Mouse (Mus musculus): ENCODE measurements around the gene Tubb5. TPM values are rescaled to one million over a fixed set of nuclear protein-coding genes. Genes with fewer than 3 reads are reported as not detected.
A peak's percentile ranks its signal among the peaks of the same experiment; 100 is the strongest.

The Tubb5 gene
- polyA plus RNA-seq, 1 experiment from 2014 or later: 1,686 TPM

DNA sequence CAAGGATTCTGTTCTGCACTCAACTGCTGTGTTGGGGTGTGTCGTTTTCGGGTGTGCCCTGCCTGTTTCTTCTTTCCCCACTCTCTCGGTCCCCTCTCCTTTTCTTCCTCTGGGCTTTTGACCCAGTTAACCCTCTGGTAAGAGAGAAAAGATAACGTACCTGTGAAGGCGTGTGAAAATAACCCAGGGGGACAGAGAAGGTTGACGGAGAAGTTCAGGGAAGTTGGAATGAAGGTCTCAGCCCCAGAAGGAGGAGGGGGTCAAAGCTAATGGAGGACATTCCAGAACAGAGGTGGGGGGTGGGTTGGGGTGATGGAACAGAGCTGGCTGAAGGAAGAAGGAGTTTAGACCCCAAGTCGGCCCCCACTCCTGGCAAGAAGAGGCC is 30.8 kb upstream of the Tubb5 start:
- Histone ChIP-seq H3K36me3 (peaks cover 27% of the 10 kb centered on the region), H3K9ac (peak overlapping the region; percentile 95), H3K4me3 (peak overlapping the region; percentile 81), H3K4me1 (replicated peaks) (peaks cover 83% of the 10 kb centered on the region), H3K9me3 (no peaks in the 10 kb centered on the region), H3K27ac (replicated peaks) (peak overlapping the region; percentile 98), H3K27me3 (no peaks in the 10 kb centered on the region), H3K4me2 (peak overlapping the region; percentile 100)
- ATAC-seq (ENCODE audit: low read depth): no peak
- WGBS: 10% methylated on average over 7 of the region's 7 CpGs

GRCm38 (mm10) chr17:35868165-35868820 is 30.2 kb upstream of the Tubb5 start:
- Histone ChIP-seq H3K4me2 (peak overlapping the region; percentile 100), H3K9me3 (no peaks in the 10 kb centered on the region), H3K36me3 (peaks cover 21% of the 10 kb centered on the region), H3K27ac (replicated peaks) (peak overlapping the region; percentile 98), H3K27me3 (no peaks in the 10 kb centered on the region), H3K4me1 (replicated peaks) (peaks cover 77% of the 10 kb centered on the region), H3K4me3 (peak overlapping the region; percentile 81), H3K9ac (peak overlapping the region; percentile 95)
- ATAC-seq (ENCODE audit: low read depth): no peak
- 33% methylated on average over 17 of the region's 17 CpGs for WGBS

DNA sequence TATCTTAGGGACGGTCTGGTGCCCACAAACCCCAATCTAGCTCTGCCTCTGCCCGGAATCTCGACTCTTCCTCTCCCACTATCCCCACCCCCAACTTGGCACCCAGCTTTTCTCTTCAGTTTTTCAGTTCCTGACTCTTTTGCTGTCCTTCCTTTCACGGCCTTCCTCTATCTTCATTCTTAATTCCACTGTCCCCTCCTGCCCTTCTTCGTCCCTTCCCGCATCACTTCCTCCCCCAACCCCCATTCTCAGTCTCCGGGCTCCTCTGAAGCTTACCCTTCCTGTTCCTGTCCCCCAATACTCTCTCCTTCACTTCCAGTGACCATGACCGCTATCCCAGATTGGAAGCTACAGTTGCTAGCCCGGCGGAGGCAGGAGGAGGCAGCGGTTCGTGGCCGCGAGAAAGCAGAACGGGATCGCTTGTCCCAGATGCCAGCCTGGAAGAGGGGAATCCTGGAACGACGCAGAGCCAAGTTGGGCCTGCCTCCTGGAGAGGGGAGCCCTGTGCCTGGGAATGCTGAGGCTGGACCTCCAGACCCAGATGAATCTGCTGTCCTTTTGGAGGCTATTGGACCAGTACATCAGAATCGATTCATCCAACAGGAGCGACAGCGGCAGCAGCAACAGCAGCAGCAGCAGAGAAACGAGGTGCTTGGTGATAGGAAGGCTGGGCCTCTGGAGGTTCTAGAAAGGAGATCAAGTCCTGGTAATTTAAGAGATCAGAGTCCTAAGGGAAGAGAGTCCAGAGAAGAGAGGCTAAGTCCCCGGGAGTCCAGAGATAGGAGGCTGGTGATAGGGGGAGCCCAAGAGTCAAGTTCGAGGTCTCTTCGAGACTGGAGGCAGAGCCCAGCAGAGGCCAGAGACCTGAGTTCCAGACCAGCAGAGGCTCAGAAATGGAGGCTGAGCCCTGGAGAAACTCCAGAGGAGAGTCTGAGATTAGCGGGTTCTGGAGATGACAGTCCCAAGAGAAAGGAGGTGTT is 29.1 kb upstream of the Tubb5 start:
- Histone ChIP-seq H3K4me3 (peak overlapping the region; percentile 81), H3K9ac (peak overlapping the region; percentile 95), H3K27me3 (no peaks in the 10 kb centered on the region), H3K4me1 (replicated peaks) (peaks cover 66% of the 10 kb centered on the region), H3K4me2 (peak overlapping the region; percentile 100), H3K27ac (replicated peaks) (peak overlapping the region; percentile 98), H3K36me3 (peaks cover 15% of the 10 kb centered on the region), H3K9me3 (no peaks in the 10 kb centered on the region)
- WGBS: 8% methylated on average over 26 of the region's 26 CpGs
- ATAC-seq (ENCODE audit: low read depth): no peak

DNA sequence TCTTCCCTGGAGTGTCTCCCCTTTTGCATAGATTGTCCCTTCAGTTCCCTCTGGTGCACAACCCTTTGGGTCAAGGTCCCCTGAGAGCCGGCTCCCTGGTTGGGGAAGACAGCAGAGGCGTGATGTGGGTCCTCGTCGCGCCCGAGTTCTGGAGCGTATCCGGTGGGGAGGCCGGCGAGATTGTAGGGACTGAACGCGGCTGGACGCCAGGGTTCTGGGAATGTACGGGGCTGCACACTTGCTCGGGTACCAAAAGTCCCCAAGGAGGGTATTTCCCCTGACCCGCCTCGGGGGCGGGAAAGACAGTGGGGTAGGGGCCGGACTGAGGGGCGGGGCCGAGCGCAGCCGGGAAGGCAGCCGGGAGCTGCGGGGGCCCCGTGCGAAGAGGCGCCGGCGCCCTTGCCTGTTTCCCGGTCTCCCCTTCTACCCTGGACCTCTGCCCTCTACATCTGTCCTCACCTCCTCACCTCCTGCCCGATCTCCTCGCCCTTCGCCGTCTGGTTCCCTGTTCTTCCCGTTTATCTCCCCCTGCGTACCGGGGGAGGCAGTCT is 28.2 kb upstream of the Tubb5 start:
- Histone ChIP-seq H3K4me2 (peak overlapping the region; percentile 100), H3K4me1 (replicated peaks) (peaks cover 65% of the 10 kb centered on the region), H3K9ac (peak overlapping the region; percentile 95), H3K4me3 (peak overlapping the region; percentile 81), H3K27me3 (no peaks in the 10 kb centered on the region), H3K9me3 (no peaks in the 10 kb centered on the region), H3K27ac (replicated peaks) (peak overlapping the region; percentile 98), H3K36me3 (peaks cover 13% of the 10 kb centered on the region)
- peak; percentile 43 for ATAC-seq (ENCODE audit: low read depth)
- under 1% methylated on average over 38 of the region's 38 CpGs for WGBS

- Histone ChIP-seq H3K9ac (peak within 1 kb of the TSS; percentile 95), H3K36me3 (peaks cover 6% of the 10 kb centered on the region), H3K27me3 (no peaks in the 10 kb centered on the region), H3K4me1 (replicated peaks) (peaks cover 61% of the 10 kb centered on the region), H3K27ac (replicated peaks) (peak within 1 kb of the TSS; percentile 98), H3K4me2 (peak within 1 kb of the TSS; percentile 100), H3K9me3 (no peaks in the 10 kb centered on the region), H3K4me3 (peak within 1 kb of the TSS; percentile 81)
- WGBS: under 1% methylated on average over 48 of the region's 48 CpGs
- peak; percentile 63 for ATAC-seq (ENCODE audit: low read depth)
These were observed 27.6 kb upstream of the Tubb5 start, which contains the start of gene Ppp1r18 for GRCm38 (mm10) chr17:35865481-35866280. TSS of gene Ppp1r18 (plus strand) at chr17:35865593.

- H3K4me1 ChIP-seq (replicated peaks): peaks cover 56% of the 10 kb centered on the region
- H3K4me2 ChIP-seq: peak overlapping the region; percentile 100
- H3K9ac ChIP-seq: peak overlapping the region; percentile 95
- ATAC-seq (ENCODE audit: low read depth): no peak
- H3K27me3 ChIP-seq: no peaks in the 10 kb centered on the region
- 18% methylated on average over 10 of the region's 10 CpGs for WGBS
- H3K9me3 ChIP-seq: no peaks in the 10 kb centered on the region
- peak overlapping the region; percentile 81 for H3K4me3 ChIP-seq
- peak overlapping the region; percentile 98 for H3K27ac ChIP-seq (replicated peaks)
- peaks cover 4% of the 10 kb centered on the region for H3K36me3 ChIP-seq
These were observed 26.8 kb upstream of the Tubb5 start for GRCm38 (mm10) chr17:35864832-35865353.

GRCm38 (mm10) chr17:35861198-35861857 is 23.2 kb upstream of the Tubb5 start, which contains the start of gene Nrm:
TSS of gene Nrm (plus strand) at chr17:35861318.
- WGBS: under 1% methylated on average over 47 of the region's 47 CpGs
- H3K36me3 ChIP-seq: peaks cover 19% of the 10 kb centered on the region
- H3K4me3 ChIP-seq: peak within 1 kb of the TSS; percentile 78
- H3K4me1 ChIP-seq (replicated peaks): peaks cover 24% of the 10 kb centered on the region
- H3K9me3 ChIP-seq: no peaks in the 10 kb centered on the region
- H3K4me2 ChIP-seq: peak within 1 kb of the TSS; percentile 70
- H3K27me3 ChIP-seq: no peaks in the 10 kb centered on the region
- ATAC-seq (ENCODE audit: low read depth): peak; percentile 90
- peak within 1 kb of the TSS; percentile 96 for H3K27ac ChIP-seq (replicated peaks)
- peak within 1 kb of the TSS; percentile 83 for H3K9ac ChIP-seq

DNA sequence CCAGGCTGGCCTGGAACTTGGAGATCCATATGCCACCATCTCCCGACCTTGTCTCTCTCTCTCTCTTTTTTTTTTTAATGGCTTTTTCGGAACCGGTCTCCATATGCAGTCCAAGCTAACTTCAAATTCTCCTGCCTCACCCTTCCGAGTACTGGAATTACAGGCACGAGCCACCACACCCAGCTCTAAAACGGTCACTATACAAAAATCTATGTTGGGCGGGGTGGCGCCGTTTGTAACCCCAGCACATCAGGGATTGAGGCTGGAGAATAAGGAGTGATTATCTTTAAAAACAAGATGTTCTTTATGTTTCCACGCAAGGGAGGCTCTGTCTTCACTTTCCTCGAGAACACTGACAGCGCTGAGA is 22.7 kb upstream of the Tubb5 start:
- Histone ChIP-seq H3K27me3 (no peaks in the 10 kb centered on the region), H3K9ac (peak overlapping the region; percentile 83), H3K36me3 (peaks cover 19% of the 10 kb centered on the region), H3K4me1 (replicated peaks) (peaks cover 24% of the 10 kb centered on the region), H3K27ac (replicated peaks) (peak overlapping the region; percentile 96), H3K4me3 (peak overlapping the region; percentile 78), H3K9me3 (no peaks in the 10 kb centered on the region), H3K4me2 (peak overlapping the region; percentile 70)
- 4% methylated on average over 12 of the region's 12 CpGs for WGBS
- ATAC-seq (ENCODE audit: low read depth): peak; percentile 3; the same call in 1 of the 2 replicates

- Histone ChIP-seq H3K4me3 (no peak overlapping the region), H3K4me2 (no peak overlapping the region), H3K27me3 (no peaks in the 10 kb centered on the region), H3K4me1 (replicated peaks) (peaks cover 20% of the 10 kb centered on the region), H3K9me3 (no peaks in the 10 kb centered on the region), H3K36me3 (peaks cover 22% of the 10 kb centered on the region), H3K9ac (no peak overlapping the region), H3K27ac (replicated peaks) (no peak overlapping the region)
- WGBS: 64% methylated on average over 2 of the region's 2 CpGs
- no peak for ATAC-seq (ENCODE audit: low read depth)
These were observed 21.7 kb upstream of the Tubb5 start for GRCm38 (mm10) chr17:35859835-35860234.

DNA sequence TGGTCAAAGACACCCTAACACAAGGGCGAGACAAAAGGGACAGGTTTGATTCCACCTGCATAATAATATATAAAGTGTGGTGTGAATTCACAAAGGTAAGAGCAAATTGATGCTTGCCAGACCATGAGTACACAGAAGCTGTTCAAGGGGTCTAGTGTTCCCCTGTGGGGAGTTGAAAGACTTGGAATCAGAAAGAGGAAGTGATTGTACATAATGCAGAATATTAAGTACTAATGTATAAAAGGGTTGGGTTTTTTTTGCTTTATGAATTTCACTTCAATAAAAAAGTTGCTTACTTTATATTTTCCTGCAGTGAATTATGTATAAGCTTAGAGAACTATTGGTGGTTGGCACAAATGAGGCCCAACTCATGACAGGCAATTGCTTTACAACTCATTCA is 21.3 kb upstream of the Tubb5 start:
- H3K4me2 ChIP-seq: no peak overlapping the region
- H3K27me3 ChIP-seq: no peaks in the 10 kb centered on the region
- no peak overlapping the region for H3K4me3 ChIP-seq
- no peak for ATAC-seq (ENCODE audit: low read depth)
- H3K9me3 ChIP-seq: no peaks in the 10 kb centered on the region
- 92% methylated on average over 1 of the region's 1 CpGs for WGBS
- H3K27ac ChIP-seq (replicated peaks): no peak overlapping the region
- peaks cover 27% of the 10 kb centered on the region for H3K36me3 ChIP-seq
- H3K4me1 ChIP-seq (replicated peaks): peaks cover 15% of the 10 kb centered on the region
- no peak overlapping the region for H3K9ac ChIP-seq

DNA sequence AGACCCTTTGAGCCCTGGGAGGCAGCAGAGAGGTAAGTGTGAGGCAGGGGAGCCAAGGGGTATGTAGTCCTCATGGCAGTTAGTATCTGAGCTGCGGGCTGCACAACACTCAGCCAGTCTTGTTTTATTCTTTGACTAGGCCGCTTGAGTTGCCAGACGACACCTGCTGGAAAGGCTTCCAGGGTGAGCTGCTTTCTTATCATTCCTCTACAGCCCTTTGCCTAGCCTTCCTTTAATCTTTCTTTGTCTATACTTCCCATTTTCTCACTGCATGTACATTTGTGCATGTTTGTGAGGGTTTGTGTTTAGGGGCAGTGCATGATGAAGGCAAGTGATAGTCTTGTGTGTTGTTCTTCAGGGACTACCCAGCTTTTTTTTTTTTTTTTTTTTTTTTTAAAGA is 12.9 kb upstream of the Tubb5 start:
- H3K36me3 ChIP-seq: peaks cover 87% of the 10 kb centered on the region
- no peaks in the 10 kb centered on the region for H3K4me1 ChIP-seq (replicated peaks)
- H3K4me3 ChIP-seq: no peak overlapping the region
- 95% methylated on average over 3 of the region's 3 CpGs for WGBS
- H3K27ac ChIP-seq (replicated peaks): no peak overlapping the region
- H3K4me2 ChIP-seq: no peak overlapping the region
- ATAC-seq (ENCODE audit: low read depth): no peak
- H3K27me3 ChIP-seq: no peaks in the 10 kb centered on the region
- H3K9me3 ChIP-seq: no peaks in the 10 kb centered on the region
- no peak overlapping the region for H3K9ac ChIP-seq
